Mouse (Mus musculus): ENCODE measurements around the gene Ythdf1.

Ythdf1 gene

DNA sequence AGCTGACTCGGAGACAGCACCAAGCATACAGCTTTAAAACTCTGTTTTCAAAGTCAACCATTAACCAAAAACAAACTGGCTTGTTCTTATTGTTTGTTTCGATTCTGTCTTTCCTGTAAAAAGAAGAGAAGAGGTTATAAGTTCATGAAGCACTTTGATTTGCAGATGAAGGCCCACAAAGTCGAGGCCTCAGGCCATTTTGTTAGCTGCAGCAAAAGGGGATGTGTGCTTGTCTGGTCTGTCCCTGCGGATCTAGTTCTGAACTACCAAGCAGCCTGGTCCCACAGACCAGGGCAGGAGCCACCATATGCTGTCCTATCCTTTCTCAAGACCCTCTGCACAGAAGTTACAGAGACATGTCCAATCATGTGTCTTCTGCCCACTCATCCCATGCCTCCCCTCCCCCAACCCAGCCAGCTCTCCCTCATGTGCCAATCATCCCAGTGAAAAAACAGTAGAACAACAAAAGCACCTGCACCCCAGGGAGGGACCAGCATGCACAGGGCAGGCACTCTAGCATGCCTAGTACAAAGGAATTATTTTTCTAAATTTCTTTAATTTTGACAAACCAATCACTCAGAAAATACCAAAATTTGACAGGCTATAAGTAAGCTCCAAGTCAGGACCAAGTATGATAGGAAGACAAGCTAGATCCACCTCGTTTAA lies 15.1 kb downstream of the Ythdf1 start:
- no peak for DNase-seq

DNA sequence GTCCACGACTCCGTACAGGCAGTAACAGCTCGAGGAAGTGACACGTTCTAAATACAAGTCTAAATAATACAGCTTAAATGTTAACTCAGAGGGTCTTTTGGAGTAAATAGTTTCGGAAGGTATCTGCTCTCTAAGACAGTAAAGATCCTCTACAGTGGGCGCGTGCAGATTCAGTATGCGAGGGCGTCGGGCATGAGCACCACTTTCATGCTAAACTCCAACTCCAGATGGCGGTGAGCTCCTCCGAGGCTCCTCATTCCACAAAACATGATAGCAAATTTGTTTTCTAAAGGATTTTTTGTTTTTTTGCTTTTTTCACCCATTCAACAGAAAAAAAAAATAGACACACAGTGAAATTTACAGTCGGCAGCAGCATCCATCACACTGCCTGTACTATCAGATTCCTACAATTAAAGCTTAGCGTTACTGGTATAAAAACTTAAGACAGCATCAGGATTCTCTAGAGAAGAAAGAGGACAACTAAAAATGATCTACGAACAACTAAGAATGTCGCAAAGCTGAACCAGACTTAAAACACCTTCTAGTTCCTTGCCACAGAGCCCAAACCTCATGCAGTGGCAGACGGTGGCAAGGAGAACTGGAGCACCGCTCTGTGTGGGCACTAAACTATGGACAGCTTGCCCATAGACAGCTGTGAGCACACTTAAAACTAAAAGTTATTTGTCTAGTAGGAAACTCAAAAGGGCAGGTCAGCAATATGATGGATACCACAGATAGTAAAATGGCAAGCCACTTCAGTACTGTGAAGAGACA lies 16.1 kb downstream of the Ythdf1 start:
- no peak for DNase-seq

DNA sequence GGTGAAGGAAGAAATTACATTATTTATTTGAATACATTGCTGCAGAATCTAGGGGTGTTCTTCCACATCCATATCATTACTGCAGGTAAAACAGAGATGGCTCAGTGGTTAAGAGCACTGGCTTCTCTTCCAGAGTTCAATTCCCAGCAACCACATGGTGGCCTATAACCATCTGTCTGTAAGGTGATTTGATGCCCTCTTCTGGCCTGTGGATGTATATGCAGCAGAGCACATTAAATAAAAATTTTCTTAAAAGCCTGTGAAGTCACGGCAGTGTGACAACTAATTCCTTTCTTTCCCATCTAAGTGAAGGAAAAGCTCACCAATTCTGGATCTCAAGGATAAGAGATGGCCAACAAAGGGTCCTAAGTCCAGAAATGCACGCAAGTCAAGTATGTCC lies 18.7 kb downstream of the Ythdf1 start:
- no peak for DNase-seq

DNA sequence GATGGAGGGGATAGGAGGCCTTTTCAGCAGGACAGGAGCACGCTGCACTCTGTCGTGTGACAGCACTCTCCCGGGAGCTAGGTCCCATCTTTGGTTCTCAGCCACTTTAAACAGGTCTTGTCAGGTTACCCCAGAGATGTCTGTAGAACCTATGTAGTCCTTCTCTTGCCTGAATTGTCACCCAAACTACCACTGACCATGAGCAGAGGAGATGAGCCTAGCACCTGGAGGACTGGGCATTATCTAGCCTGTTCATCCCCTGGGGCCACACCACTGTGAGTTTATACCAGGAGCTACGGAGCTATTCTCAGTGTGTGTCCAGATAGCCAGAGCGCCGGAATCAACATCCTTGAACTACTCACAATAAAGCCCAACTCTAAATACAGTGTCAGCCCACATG lies 22.9 kb downstream of the Ythdf1 start:
- DNase-seq, result no peak

DNA sequence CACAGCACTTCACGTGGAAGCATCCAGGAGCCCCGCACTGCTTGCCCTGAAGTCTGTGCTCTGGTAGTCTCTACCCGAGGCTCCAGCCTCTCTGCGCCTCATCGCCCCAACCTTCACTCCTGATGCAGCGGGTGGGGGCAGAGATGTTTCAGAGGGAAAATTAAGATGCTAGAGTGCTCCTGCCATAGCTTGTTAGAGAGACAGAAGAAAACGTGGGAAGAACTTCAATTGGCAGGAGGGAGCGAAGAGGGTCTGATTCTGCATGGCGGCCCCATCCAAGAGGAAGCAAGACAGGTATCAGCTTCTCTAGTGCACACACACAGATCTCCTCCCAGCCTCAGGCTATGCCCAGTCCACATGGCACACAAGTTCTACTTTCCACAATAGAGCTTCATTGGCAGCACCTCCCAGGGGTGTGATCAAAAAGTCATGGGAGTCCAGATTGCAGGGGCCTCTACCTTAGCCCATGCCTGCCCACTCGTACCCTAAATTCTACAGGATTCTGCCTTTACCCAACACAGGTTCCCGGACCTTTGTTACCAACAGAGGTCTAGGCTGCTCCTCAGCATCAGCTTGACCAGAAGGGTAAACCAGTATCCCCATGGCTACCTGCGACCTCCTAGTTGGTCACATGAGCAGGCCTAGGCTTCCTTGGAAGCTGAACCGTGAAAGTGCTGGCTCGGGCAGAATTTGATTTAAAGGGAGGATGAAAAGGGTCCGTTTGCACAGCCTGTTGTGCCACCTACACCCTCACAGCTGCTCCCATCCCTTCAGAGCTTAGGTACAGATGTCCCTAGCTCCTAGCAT lies 23.7 kb downstream of the Ythdf1 start:
- no peak for DNase-seq

DNA sequence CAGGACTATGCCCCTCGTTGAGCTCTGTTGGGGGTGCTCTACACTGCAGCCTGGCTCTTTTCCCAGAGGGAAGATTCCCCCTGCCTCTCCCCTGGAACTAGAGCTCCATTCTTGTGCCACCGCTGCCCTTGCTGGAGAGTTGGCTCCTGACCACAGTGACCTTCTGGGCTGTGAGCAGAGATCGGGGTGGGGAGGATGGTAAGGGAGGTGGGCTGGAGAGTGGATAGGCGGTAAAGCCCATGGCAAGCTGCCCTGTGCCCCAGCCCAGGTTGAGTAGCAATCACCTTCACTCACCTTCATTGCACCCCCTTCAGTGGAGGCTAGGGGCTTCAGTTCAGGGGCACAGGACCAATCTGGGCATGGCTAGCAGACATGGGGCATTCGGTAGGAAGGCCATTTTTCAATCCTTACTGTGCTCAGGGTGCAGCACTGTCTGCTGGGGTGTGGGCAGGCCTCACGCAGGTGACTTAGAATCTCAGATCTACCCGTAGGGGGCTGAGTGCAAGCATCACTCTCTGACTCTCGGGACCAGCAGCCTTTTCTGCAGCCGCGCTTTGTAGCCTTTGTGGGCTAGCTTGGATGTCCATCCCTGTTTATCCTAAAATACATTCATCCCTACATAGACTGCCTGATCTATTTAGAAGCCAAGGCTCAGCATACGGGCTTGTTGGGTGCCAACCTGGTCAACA lies 24.8 kb downstream of the Ythdf1 start:
- no peak for DNase-seq

DNA sequence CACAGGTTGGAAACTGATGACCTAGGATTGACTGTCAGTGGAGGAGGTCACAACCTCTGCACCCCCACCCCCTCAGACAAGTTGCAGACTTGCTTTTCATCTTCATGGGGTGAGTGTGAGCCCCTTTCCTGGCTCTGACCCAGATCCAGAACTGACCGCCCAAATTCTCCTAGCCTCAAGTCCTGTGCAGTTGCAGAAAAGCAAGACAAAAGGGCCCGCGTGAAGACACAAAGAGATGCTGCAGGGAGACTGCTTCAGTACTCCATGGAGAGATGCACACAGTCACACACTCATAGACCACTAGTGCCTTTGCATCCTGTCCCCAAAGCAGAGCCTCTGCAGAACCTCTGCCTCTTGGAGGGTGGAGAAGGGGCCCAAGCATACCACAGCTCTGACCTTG lies 25.4 kb downstream of the Ythdf1 start:
- no peak for DNase-seq

DNA sequence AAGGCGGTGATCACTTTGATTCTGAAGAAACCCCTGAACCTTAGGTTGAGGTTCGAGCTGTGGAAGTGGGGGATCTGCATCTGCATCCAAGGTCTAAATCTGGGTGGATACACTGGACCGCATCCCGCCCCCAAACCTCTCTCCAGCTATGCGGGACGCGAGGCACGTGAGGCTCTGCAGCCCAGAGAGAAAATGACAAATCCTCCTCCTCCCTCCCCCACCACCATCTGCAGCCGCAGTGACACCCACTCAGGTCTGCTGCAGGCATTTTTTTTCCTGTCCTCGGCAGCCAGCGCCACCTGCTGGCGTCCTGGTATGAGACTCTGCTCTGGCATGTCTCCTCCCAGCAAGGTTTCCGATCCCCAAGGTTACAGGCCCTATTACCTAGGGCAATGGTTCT lies 26.0 kb downstream of the Ythdf1 start:
- DNase-seq, result no peak

DNA sequence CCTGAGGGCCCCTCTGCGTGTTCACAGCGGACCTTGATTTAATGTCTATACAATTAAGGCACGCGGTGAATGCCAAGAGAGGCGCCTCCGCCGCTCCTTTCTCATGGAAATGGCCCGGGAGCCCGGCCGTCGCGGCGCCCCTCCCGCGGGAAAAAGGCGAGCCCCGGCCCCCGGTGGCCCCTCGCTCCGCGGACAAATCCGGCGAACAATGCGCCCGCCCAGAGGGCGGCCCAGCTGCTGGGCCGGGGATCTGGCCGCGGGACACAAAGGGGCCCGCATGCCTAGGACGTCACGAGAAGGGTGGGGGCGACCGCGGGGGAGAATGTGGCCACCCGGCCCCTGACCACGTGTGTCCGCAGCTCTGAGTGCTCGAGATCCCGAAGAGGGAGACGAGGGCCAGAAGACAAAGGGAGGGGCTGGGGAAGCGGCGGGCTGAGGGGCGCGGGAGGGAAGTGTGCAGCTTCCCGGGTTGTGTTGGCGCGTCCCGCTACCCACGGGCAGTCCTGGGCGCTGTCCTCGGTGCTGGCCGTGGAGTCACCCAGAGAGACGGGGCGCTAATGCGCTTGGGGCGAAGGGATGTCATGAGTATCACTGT lies 26.6 kb downstream of the Ythdf1 start:
- DNase-seq, result no peak

DNA sequence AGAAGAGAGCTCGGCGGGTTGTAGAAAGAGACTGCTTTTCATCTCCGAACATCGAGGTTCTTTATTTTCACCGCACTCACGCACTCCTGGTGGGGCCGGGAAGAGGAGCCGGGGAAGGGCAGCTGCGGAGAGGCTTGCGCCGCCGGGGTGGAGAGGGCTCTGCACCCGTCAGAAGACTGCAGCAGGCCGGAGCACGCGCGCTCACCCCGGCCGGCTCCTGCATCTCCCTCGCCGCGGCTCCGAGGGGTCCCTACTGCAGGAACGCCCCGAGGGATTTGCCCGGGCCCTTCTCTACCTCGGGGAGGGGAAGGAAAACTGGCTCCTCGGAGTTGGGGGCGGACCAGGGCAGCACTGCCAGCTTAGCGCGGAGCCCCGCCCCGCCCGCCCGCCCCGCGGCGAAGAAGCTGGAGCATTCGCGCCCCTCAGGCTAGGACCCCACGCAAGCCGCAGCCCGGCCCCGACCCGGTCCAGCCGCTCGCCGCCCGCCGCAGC lies 27.2 kb downstream of the Ythdf1 start:
- DNase-seq, result no peak

DNA sequence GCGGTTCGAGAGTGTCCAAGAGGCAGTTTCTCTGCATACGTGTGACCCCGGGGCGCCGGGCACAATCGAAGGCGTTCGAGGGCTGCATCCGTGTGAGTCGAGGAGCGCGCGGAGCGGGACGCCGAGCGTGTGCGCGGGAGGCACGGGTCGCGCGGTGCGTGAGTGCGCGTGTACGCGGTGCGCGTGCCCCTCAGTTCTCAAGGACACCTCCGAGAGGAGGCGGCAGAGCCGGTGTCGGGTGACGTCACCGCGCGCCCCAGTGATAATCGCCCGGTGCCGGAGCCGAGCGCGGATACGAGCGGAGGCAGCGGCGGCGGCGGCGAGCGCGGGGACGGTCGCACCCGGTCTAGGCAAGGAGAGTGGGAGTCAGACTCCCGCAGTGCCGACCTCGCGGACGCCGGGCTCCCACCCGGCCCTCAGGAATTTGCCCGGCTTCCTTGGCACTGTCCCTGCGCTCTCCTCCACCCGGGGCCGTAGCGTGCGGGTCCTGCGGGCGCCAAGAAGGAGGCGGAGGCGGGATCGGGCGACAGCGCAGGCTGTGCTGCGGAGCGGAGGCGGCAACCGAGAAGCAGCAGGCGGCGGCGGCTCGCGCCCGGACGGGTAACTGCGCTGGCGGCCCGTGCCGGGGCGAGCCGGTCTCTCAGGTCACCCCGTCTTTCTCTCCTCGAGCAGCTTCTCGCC lies 27.8 kb downstream of the Ythdf1 start:
- no peak for DNase-seq

DNA sequence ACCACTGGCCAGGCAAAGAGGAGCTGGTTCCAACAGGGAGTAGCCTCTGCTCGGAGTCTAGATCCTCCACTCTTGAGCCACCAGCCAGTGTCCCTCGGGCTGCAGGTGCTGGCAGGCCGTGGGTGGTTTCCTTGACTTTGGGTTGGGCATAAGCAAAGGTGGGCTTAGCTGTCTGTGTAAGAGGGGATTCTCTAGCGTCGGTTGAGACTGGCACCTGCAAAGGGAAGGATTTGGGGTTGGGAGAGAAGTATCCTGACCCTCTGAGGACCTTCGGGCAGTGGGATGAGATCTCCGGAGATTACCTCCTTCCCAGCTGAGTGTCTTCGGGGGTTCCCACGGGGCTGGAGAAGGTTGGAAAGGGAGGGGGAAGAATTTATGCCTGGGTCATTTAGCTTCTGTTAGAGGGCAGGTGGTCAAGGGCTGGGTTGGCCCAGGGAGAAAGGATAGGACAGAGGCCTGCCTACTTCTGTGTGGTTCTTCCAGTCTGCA lies 28.9 kb downstream of the Ythdf1 start:
- DNase-seq, result no peak

DNA sequence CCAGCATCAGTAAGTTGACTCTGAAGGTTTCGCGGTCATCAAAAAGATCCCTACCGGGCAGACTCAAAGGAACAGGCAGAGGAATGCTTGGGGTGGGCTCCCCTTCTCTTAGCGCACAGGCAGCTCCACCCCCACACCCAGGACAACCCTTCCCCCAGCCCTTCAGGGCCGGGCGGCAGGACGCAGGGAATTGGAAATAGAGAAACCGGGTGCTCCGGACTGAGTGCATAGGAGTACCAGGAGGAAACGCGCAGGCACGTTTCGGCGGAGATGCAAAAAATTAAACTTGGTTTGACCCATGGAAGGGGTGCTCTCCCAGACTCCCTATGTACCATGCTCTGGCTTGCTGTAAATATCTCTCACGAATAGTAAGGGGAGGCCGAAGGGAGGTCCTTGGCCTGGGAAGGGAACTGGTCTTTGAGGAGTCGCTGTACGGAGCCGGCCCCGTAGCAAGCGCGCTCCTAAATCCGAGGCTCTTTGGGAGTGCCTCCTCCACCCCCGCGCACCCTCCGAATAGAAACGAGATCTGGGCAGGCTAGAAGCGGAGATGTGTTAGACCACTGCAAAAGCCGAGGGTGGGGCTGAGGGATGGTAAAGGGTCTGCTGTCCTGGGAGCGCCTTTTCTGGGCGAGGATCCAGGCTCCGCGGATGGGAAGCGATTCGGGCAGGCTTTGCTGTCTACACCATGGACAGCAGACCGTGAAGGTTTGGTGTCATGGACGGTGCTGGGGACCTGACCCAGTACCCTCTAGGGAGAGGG lies 29.5 kb downstream of the Ythdf1 start:
- no peak for DNase-seq

DNA sequence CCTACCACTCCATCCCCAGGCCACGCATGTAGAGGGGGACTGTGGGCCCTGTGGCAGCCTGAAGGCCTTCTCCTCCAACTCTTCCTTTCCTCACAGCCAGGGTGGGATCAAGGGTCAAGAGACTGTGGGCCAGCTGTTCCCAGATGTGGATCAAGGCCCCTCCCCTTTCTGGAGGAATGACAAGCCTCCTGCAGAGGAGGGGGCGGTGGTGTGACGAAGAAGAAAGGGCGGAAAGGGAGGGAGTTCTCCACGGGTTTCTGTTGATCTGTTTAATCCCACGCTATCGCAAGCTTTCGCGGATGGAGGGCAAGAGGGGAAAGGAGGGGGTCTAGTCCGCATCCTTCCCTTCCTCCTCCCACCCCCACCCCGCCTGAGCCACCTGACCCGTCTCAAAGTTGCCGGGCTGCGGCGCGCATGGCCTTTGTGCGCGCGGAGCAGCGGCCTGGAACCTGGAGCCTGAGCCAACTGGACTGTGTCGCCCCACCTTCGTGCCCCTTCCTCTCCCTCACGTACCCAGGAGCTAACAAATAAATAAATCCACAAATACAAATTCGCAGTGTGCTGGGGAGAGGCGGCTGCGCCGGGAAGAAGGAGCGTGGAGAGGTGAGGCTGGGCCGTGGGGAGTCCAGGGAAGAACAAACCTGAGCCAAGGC lies 30.2 kb downstream of the Ythdf1 start:
- peak; percentile 86 for DNase-seq

DNA sequence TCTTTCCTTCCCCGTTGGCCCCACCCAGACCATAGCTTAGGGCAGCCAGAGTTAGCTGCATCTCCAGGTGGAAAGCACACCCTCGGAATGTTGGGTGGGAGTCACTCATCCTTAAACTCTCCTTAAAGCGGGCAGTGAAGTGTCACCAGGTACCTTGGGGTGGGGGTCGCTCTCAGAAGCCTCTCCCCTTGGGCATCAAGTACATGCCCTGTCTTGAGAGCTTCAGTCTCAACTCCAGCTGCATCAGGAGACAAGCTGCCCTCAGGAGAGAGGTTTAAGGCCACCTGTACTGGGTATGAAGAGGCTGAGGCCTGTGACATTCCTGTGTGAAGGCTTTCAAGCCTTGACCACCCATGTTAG lies 30.8 kb downstream of the Ythdf1 start:
- no peak for DNase-seq

DNA sequence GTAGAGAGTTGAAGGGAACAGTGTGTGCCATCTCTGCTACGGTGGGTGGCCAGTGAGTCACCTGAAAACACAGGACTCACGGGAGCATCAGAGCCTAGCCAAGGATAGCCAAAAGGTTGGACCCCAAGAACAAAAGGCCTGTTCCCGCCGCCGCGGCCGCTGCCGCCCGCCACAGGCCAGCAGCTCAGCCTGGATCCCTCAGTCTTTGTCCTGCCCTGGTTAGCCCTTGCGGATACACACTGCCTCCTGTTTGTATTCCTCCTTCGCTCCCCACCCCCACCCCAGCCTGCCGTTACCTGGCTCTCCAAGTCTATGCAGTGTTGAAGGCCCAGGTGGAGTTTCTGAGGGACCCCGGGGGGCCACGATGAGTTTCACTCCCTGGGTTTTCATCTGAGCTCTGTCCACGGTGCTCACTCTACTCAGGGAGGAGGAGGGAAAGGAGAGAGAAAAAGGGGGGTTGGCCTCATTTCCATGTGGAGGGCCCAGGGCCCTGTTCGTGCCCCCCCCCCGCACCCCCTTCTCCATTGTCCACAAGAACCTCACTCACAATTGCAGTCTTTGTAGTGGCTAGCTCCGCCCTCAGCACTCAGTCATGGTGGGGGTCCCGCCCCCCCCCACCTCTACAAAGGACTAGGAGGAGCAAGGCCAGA lies 31.4 kb downstream of the Ythdf1 start:
- DNase-seq, result no peak

DNA sequence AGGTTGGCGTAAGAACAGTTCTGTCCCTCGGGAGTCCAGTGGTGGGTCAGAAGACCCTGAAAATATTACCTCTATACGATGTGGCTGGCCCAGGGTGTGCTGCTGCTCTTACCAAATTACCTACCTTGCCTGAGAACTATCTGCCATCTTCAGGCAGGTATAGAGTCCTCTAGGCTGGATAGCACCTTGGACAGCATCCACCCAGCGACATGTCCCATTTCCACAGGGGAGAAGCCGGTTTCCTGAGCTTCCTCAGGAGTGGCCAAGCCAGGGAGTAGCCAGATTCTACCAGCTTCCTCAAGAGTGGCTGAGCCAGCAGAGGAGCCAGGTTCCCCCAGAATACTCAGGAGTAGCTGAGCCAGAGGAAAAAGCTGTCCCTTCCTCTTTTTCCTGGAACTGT lies 35.5 kb downstream of the Ythdf1 start:
- DNase-seq, result no peak

DNA sequence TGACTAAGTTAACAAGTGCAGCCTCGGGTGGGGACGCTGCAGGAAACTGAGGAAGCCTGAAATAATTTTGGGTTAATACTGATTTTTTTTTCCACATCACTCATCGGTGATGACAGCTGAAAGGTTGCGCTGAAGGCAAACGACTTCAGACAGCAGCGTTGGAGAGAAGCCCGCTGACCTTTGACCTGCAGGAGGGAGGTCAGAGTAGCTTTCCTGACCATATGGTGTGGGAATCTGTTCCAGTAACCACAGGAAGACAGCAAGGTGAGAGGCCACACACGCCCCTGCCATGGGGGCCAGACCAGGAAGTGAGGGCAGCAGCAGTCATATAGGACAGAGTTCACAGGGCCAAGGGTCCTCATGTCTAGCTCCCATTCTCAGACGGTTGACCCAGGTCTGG lies 39.5 kb downstream of the Ythdf1 start:
- DNase-seq, result no peak

DNA sequence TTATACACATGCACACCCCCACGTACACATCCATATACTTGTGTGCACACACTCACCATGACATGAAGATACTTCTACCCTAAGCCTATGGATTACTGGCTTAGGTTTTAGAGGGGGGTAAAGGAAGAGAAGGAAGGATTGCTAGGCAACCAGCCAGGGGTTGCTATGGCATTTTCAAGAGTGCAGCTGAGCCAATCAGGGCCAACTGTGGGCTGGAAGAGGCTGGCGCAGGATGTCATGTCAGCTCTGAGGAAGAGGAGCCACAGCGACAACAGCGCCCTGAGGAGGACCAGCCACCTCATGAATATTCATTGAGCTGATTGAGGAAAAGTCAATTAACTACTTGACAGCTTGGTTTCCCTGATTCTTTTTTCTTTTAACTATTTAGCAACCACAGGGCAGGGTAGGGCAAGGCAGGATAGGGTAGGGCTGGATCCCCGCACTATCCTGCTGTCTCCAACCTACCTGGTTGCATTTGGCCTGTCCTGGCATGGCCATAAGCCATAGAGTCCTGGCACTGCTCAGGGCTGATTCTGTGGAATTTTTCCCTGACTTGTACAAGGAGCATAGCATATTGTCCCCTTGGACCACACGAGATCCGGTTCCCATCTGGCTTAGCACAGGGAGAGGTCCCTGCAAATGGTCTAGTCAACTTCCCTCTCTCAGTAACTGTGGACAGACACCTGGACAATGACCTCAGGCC lies 41.2 kb downstream of the Ythdf1 start:
- DNase-seq, result no peak

DNA sequence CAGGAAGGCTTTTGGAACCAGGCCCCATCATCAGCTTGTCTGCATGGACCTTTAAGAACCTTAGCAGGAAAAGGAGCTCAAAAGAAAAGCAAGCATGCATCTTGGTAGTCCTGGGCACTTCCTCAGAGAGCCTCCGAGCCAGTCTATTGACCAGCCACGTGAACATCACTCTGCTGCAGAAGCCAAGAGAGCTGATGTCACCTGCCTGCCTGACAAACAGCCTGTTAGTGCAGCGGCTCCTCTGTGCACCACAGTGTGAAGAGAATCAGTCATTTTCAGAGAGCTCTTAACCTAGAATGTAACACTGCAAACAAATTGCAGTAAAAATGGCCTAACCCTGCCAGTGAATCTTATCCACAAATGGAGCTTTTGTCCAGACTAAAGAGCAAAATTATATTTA lies 50.7 kb downstream of the Ythdf1 start:
- no peak for DNase-seq
